Mouse (Mus musculus) lung, postnatal 25 days (tissue): ENCODE measurements at regions not wholly inside any gene's neighbourhood (a gene's known extent, or its start where the extent isn't known, plus 50 kb on each side); places are given as distances from the start of the nearest gene placed in this dataset.
"Not testable (repeated sequence)": the region's sequence is repeated elsewhere in the genome, so short reads cannot be mapped to it uniquely, and the experiment has no call there.

Source experiments
- DNase-seq: peaks from one replicate; pipeline ENCODE4 v3.0.0; 2022; ENCODE audit warnings: low spot score

- not testable (repeated sequence) for DNase-seq
Measured at GRCm38 (mm10) chr13:103620958-103621357, 153.4 kb downstream of the Srek1 start.

DNA sequence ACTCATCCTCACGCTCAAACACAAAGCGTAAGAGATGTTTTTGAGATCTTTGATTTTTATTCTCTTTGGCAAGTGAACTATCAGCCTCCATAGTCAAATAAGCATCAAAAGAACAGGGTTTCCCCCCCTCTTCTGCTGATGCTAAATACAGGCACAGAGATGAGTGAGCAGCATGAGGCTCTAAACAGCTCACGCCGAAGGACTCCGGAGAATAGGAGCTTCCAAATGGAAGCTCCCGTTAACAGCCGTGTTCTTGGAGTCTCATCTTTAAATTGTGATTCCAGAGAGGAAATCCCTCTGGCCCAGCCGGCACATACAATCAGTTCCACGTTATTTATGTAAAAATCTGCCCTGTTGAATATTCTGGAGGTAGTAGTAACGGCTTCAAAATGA is 161.1 kb downstream of the Srek1 start:
- no peak for DNase-seq

GRCm38 (mm10) chr13:103612720-103613332 is 161.6 kb downstream of the Srek1 start:
- DNase-seq = no peak

DNA sequence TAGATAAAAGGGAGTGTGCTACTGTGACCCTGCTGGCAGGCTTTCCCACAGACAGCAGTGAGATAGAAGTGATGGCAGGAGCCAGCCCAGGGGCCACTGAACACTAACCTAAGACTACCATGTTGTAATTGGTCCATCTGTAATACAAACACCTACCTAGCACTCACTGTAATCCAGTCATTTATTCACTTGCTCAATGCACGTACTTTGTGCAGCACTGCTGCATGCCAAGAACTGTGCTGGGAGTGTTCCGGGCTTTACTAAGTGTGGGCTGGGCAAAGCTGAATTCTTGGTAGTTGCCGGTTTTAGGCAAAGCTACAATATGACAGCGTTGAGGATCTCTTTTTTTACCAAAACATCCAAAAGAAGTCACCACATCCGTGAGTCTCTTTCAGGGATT is 172.1 kb downstream of the Srek1 start:
- DNase-seq = no peak

- DNase-seq = no peak
Measured at GRCm38 (mm10) chr13:103592371-103592770, 182.0 kb downstream of the Srek1 start.

- no peak for DNase-seq
Measured at GRCm38 (mm10) chr13:103591874-103592273, 182.5 kb downstream of the Srek1 start.

DNA sequence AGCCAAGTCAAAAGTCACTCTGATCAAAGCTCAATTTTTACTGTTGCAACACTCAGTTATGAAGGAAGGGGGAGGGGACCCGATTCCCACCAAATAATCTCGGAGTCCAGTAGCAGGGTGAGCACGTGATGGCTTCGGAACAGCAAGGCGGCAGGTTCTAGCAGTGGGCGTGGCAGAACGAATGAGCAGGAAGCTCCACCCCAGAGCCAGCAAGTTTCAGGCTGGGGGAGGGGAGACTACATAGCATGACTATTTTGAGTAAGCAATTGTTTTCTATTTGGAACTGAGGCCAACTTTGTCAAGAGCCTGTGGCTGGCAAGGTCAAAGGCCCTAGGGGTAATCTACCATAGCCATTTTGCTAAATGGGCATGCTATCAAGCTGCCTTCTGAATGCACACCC is 183.0 kb downstream of the Srek1 start:
- not testable (repeated sequence) for DNase-seq

DNA sequence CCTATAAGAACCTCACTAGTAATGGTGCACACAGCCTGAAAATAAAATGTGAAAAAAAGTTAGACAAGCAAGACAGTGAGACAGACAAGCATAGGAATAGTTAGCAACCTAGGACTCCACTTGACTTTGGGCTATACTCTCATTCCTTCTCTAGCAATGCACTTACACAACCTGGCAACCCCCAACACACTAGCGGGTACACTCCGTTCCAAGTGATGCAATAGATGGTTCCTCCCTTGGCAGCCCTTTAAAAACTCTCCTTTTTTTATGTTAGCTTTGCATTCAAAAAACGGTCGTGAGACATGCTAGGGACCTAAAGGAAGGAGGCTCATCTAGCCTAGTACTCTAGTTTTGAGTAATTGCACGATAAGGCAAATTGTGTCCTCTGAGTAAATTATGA is 184.8 kb downstream of the Srek1 start:
- no peak for DNase-seq

DNA sequence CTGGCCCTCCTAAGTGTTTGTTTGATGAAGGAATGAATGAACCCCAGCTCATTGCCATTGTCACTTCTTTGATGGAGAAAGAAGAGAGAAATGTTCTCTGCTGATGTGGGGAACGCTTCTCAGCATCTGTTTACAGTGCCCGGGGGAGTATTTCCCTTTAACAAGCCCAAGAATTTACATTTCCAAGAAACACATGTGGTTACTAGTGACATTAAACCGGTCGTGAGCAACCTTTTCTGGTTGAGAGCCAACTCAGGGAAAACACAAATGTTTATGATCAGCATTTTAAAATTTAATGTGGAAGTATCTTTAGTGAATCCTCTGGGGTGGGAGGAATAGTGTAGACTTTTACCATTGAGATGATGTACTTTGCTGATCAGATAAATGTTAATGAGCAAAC is 197.6 kb downstream of the Srek1 start:
- no peak for DNase-seq

GRCm38 (mm10) chr13:103564715-103565114 is 209.7 kb downstream of the Srek1 start:
- no peak for DNase-seq

DNA sequence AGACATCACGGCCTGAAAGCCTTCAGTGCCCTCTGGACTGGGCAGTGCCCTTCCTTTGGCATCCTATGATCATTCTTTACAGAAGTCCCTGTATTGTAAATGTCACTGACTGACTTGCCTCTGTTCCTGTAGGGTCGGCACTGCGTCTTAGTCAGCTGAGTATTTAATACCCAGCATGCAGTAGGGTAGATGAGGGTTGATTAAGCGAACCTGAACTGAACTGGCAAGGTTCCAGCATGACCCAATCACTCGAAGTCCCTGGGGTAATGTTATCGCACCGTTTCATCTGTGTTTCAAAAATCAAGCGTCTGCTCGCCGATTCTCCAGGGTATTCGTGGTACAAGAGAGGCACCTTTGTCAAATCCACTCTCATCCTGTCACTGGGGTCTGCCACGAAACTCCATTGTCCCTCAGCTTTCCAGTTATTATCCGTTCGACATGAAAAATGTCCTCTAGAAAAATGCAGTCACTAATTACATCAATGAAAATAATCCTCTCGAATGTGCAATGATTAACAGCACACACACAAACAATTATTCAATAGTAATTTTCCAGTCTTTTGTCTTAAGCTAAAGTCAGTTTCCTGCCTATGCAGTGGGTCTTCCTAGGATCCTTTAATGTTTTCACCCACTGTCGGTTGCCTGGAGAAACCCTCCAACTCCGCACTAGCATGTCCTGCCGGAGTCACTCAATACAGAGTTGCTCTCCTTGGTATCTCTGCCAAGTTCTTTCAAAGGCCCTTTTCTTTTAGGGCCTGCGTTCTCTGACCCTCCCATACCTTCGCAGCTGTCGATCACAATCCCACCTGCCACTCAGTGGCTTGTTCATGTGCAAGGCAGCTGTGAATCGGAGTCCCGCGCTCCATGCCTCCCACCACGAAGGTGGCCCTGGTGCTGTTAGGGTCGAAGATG is 212.4 kb downstream of the Srek1 start:
- DNase-seq = no peak

DNA sequence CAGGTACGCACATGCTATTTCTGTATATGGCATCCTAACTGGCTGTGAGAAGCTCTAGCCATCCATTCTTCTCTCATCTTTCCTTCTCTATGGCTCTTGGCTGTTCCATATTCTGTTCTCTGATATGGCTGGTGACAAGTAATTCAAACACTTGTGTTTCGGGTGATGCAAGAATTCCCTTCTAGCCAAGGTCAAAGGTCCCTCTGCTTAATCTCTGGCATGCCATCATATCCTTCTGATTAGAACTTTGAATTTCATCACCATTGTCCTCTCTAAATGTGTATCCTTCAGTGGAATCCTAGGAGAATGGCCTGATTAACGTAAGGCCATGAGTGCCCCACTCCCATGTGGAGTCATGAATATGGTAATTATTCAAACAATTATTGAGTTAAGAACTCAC is 215.5 kb downstream of the Srek1 start:
- DNase-seq = no peak

GRCm38 (mm10) chr13:103539577-103539976 is 205.3 kb upstream of the Mast4 start:
- peak; percentile 0 for DNase-seq

DNA sequence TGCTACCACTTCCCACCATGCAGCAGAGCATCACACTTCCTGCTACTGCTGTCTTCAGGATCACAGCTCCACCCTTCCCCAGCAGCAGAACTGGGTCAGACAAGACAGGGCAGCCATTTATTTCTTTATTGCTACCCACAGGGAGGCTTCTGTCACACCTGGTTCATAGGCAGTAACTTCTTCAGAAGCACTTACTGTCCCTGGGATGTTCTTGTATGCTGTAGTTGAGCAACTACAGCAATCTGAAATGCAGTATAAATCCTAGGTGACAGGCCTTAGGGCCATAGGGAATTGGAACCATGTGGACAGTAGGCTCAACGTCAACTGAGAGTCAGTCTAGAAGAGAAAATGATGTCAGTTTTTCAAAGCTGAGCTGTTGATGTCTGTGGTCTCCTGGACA is 179.5 kb upstream of the Mast4 start:
- DNase-seq = no peak

GRCm38 (mm10) chr13:103512476-103512875 is 178.2 kb upstream of the Mast4 start:
- DNase-seq = no peak

DNA sequence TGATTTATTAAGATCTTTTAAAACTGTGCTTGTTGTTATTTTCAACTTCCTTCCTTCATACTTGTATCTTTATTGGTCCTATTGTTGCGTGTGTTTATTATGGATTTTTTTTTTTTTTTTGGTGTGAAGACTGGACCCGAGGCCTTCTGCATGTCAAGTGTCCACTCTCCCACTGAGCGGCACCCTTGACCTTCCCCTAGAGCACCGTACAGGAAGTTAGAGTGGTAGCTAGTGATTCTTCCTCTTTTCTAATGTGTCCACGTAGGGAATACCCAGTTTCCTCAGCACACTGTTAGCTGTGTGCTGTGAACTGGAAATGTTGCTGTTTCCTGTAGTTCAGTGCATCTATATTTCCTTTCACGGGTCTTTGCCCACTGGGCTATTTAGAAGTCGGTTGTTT is 170.7 kb upstream of the Mast4 start:
- no peak for DNase-seq

DNA sequence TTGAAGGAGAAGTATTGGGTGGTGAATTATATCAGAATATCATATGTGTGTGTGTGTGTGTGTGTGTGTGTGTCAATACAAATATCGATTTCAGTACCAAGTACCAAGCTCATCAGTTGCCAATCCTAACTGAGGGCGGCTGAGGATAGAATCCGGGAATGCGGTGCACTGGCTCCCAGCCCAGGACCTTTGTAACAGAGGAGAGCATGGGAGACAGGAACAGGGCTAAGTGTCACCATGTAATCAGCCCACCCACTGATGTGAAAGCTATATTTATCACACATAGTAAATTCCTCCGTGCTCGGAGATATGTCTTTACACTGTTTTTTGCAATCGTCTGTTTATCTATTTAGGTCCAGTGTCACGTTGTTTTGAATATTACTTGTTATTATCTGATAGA is 165.1 kb upstream of the Mast4 start:
- DNase-seq = no peak

GRCm38 (mm10) chr13:103494371-103494770 is 160.1 kb upstream of the Mast4 start:
- no peak for DNase-seq

GRCm38 (mm10) chr13:103493567-103493966 is 159.3 kb upstream of the Mast4 start:
- peak; percentile 17 for DNase-seq

- DNase-seq = no peak
Measured at GRCm38 (mm10) chr13:103490049-103490448, 155.8 kb upstream of the Mast4 start.

GRCm38 (mm10) chr13:103484092-103484491 is 149.8 kb upstream of the Mast4 start:
- peak; percentile 2 for DNase-seq

GRCm38 (mm10) chr13:103483392-103483791 is 149.1 kb upstream of the Mast4 start:
- DNase-seq = no peak

GRCm38 (mm10) chr13:103476328-103476727 is 142.0 kb upstream of the Mast4 start:
- no peak for DNase-seq

DNA sequence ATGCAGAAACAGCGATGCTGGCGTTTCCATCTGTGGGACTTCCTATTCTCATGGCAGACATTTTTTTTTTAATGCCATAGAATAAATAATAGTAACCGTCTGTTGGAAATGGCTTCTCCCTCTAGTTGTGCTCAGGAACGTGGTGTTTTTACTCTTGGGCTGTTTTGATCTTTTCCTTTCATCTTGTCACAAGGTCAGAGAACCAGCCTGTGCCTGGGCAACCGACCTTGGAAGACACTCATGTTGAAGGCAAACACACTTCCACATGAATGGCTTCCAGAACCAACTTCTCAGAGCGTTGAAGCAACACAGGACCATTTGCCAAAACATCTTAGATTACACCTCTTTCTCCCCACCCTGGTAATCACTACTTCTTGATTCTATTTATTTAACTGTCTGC is 137.9 kb upstream of the Mast4 start:
- no peak for DNase-seq
